Mouse (Mus musculus): ENCODE measurements around the gene Smbd1.

DNA sequence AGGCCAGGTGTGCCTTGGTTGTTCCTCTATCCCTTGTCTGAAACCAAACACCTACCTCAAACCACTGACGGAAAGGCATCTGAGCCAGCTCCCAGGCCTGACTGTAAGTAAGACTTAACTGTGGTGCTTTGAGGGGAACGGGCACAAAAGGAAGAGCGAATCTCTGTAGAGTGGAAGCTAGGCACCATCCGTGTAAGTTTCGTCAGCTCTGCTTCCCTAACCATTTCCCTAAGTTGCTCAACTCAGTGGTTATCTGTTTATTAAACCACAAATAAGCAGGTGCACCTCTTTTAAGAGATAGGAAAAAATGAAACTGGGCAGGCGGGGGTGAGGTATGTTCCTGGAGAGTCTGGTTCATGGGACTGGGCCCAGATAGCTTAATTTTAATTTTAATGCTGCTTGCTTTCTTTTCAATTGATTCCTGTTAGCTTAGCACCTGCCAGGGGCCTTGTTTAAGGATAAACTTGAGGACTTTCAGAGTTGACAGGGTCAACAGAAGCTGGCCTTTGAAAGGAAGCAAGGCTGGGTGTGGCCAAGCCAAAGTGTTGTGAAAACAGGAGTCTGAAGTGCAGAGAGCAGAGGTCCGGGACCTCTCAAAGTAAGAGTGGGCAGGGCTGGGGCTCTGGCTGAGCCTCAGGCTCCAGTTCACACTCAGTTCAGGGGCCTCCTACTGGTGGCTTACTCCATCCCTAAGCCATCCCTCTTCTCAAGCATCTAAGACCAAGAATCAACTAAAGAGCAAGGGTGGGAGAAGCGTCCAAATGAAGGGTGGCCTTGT lies 2.7 kb downstream of the Smbd1 start:
- TF ChIP-seq MAFK (IDR thresholded peaks at IDR 0.05; ENCODE audit: insufficient replicate concordance, low read length): no peak
- peak in 1 of 2 experiments; percentile 26; a peak in 1 of 4 replicates for TF ChIP-seq CTCF (conservative IDR thresholded peaks at IDR 0.05 in 1 of 2, IDR thresholded peaks at IDR 0.05 in 1 of 2; ENCODE audit: low read depth in 2 of 2, low read length in 2 of 2)
- no peak for TF ChIP-seq MYC (IDR thresholded peaks at IDR 0.05; ENCODE audit: low read depth, low read length)
